Mouse (Mus musculus): Measurements from ENCODE around the gene 1700008P02Rik.
"Not testable (repeated sequence)": the region's sequence is repeated elsewhere in the genome, so short reads cannot be mapped to it uniquely, and the experiment has no call there.

Gene 1700008P02Rik

GRCm38 (mm10) chr3:6620343-6620742 lies at the start of gene 1700008P02Rik:
1700008P02Rik (minus strand) TSS chr3:6620443.
- no peak for DNase-seq (ENCODE audit: low read depth)

- no peak for DNase-seq (ENCODE audit: low read depth)
These were observed 29.2 kb upstream of the 1700008P02Rik start for GRCm38 (mm10) chr3:6649411-6649810.

- not testable (repeated sequence) for DNase-seq (ENCODE audit: low read depth)
These were observed 17.9 kb upstream of the 1700008P02Rik start for GRCm38 (mm10) chr3:6638151-6638550.

GRCm38 (mm10) chr3:6634256-6634655 lies 14.0 kb upstream of the 1700008P02Rik start:
- DNase-seq (ENCODE audit: low read depth): no peak

GRCm38 (mm10) chr3:6617881-6618280 lies 2.4 kb downstream of the 1700008P02Rik start:
- DNase-seq (ENCODE audit: low read depth): no peak
